Mouse (Mus musculus): ENCODE measurements at regions not wholly inside any gene's neighbourhood (a gene's known extent, or its start where the extent isn't known, plus 50 kb on each side); places are given as distances from the start of the nearest gene placed in this dataset.
"Not testable (repeated sequence)": the region's sequence is repeated elsewhere in the genome, so short reads cannot be mapped to it uniquely, and the experiment has no call there.

- no peak for DNase-seq (ENCODE audit: low spot score)
These were observed 138.3 kb upstream of the Top1 start for GRCm38 (mm10) chr2:160507371-160507770.

GRCm38 (mm10) chr2:160507816-160508564 lies 137.7 kb upstream of the Top1 start:
- DNase-seq (ENCODE audit: low spot score), result no peak

- no peak for DNase-seq (ENCODE audit: low spot score)
These were observed 135.5 kb upstream of the Top1 start for GRCm38 (mm10) chr2:160510159-160510558.

- DNase-seq (ENCODE audit: low spot score), result peak; percentile 67
These were observed 134.9 kb upstream of the Top1 start for GRCm38 (mm10) chr2:160510635-160511421.

GRCm38 (mm10) chr2:160515621-160516020 lies 130.1 kb upstream of the Top1 start:
- no peak for DNase-seq (ENCODE audit: low spot score)

GRCm38 (mm10) chr2:160516526-160516925 lies 129.2 kb upstream of the Top1 start:
- no peak for DNase-seq (ENCODE audit: low spot score)

- DNase-seq (ENCODE audit: low spot score), result peak; percentile 60
These were observed 120.1 kb upstream of the Top1 start for GRCm38 (mm10) chr2:160525301-160526205.

- no peak for DNase-seq (ENCODE audit: low spot score)
These were observed 119.1 kb upstream of the Top1 start for GRCm38 (mm10) chr2:160526377-160527125.

- peak; percentile 63 for DNase-seq (ENCODE audit: low spot score)
These were observed 116.4 kb upstream of the Top1 start for GRCm38 (mm10) chr2:160529306-160529705.

- DNase-seq (ENCODE audit: low spot score), result peak; percentile 33
These were observed 115.3 kb upstream of the Top1 start for GRCm38 (mm10) chr2:160530377-160530776.

- DNase-seq (ENCODE audit: low spot score), result no peak
These were observed 108.4 kb upstream of the Top1 start for GRCm38 (mm10) chr2:160537319-160537719.

GRCm38 (mm10) chr2:160545527-160545926 lies 100.2 kb upstream of the Top1 start:
- DNase-seq (ENCODE audit: low spot score), result no peak

GRCm38 (mm10) chr2:160552121-160552669 lies 93.5 kb upstream of the Top1 start:
- DNase-seq (ENCODE audit: low spot score), result no peak

GRCm38 (mm10) chr2:160561711-160562110 lies 84.0 kb upstream of the Top1 start:
- DNase-seq (ENCODE audit: low spot score), result no peak

GRCm38 (mm10) chr2:160567813-160568212 lies 77.9 kb upstream of the Top1 start:
- no peak for DNase-seq (ENCODE audit: low spot score)

GRCm38 (mm10) chr2:160569496-160569895 lies 76.2 kb upstream of the Top1 start:
- DNase-seq (ENCODE audit: low spot score), result no peak

- DNase-seq (ENCODE audit: low spot score), result peak; percentile 82
These were observed 67.0 kb upstream of the Top1 start for GRCm38 (mm10) chr2:160578384-160579320.

- no peak for DNase-seq (ENCODE audit: low spot score)
These were observed 65.4 kb upstream of the Top1 start for GRCm38 (mm10) chr2:160580250-160580649.

- no peak for DNase-seq (ENCODE audit: low spot score)
These were observed 64.7 kb upstream of the Top1 start for GRCm38 (mm10) chr2:160581029-160581428.

- DNase-seq (ENCODE audit: low spot score), result not testable (repeated sequence)
These were observed 62.7 kb upstream of the Top1 start for GRCm38 (mm10) chr2:160583034-160583433.
